ENCODE assay signal across 19 mouse cellular contexts in genomic region chr11:6773364-6773763, GRCm38 (mm10).
DNase-seq lines count a peak whose midpoint lies in the region; ATAC-seq and TF ChIP-seq lines count a peak whose summit lies in the region.
"Had no signal": no experiment of that assay in that cellular context is flagged by ENCODE, and none has a peak within 500 bp of the region (broad histone marks: within the 10 kb centered on the region; RNA-seq: fewer than 3 reads in every experiment).

No protein-coding gene starts in this region.

- no peaks in the 10 kb centered on the region for H3K27me3 ChIP-seq in intestine, embryonic 16.5 days (replicated peaks; ENCODE audit: control insufficient read depth, insufficient read depth, low read length)
- no peaks in the 10 kb centered on the region for H3K27me3 ChIP-seq in liver, embryonic 11.5 days (replicated peaks; ENCODE audit: control insufficient read depth, insufficient read depth, low read length)
- no peaks in the 10 kb centered on the region for H3K27me3 ChIP-seq in lung, postnatal 0 days (replicated peaks; ENCODE audit: insufficient read depth, low read length)
- no peaks in the 10 kb centered on the region for H3K27me3 ChIP-seq in liver, embryonic 12.5 days (replicated peaks)
- H3K27me3 ChIP-seq: embryonic facial prominence, embryonic 15.5 days; forebrain, embryonic 15.5 days; limb, embryonic 15.5 days; lung, embryonic 15.5 days; megakaryocyte, embryonic 14.5 days; neural tube, embryonic 15.5 days had no signal

- no peak overlapping the region for H3K9ac ChIP-seq in intestine, embryonic 16.5 days (ENCODE audit: low read depth, low read length)
- H3K9ac ChIP-seq in liver, embryonic 11.5 days (ENCODE audit: low read depth, low read length) = no peak overlapping the region
- H3K9ac ChIP-seq in lung, postnatal 0 days (replicated peaks; ENCODE audit: low read depth) = no peak overlapping the region
- no peak overlapping the region for H3K9ac ChIP-seq in liver, embryonic 12.5 days
- H3K9ac ChIP-seq: embryonic facial prominence, embryonic 15.5 days; forebrain, embryonic 15.5 days; limb, embryonic 15.5 days; lung, embryonic 15.5 days; neural tube, embryonic 15.5 days had no signal

- WGBS in intestine, embryonic 16.5 days = 14% methylated on average over 1 of the region's 1 CpGs
- 17% methylated on average over 1 of the region's 1 CpGs for WGBS in liver, embryonic 11.5 days
- WGBS in lung, postnatal 0 days = 0% methylated on average over 1 of the region's 1 CpGs
- WGBS in liver, embryonic 12.5 days (ENCODE audit: insufficient replicate concordance) = 11% methylated on average over 1 of the region's 1 CpGs

- no peaks in the 10 kb centered on the region for H3K36me3 ChIP-seq in intestine, embryonic 16.5 days (ENCODE audit: control insufficient read depth, insufficient read depth, low read length)
- no peaks in the 10 kb centered on the region for H3K36me3 ChIP-seq in liver, embryonic 11.5 days (ENCODE audit: control insufficient read depth, insufficient read depth, low read length)
- no peaks in the 10 kb centered on the region for H3K36me3 ChIP-seq in lung, postnatal 0 days (ENCODE audit: insufficient read depth, low read length)
- no peaks in the 10 kb centered on the region for H3K36me3 ChIP-seq in liver, embryonic 12.5 days
- H3K36me3 ChIP-seq: embryonic facial prominence, embryonic 15.5 days; forebrain, embryonic 15.5 days; limb, embryonic 15.5 days; lung, embryonic 15.5 days; neural tube, embryonic 15.5 days had no signal

- TF ChIP-seq EP300 in lung, postnatal 0 days (IDR thresholded peaks at IDR 0.05) = no peak

- H3K4me2 ChIP-seq in intestine, embryonic 16.5 days (ENCODE audit: low read depth, low read length) = no peak overlapping the region
- H3K4me2 ChIP-seq in liver, embryonic 11.5 days = no peak overlapping the region
- no peak overlapping the region for H3K4me2 ChIP-seq in lung, postnatal 0 days (replicated peaks; ENCODE audit: low read depth, low read length)
- H3K4me2 ChIP-seq in liver, embryonic 12.5 days = no peak overlapping the region
- H3K4me2 ChIP-seq: embryonic facial prominence, embryonic 15.5 days; forebrain, embryonic 15.5 days; limb, embryonic 15.5 days; lung, embryonic 15.5 days; neural tube, embryonic 15.5 days had no signal

- no peak overlapping the region for H3K27ac ChIP-seq in intestine, embryonic 16.5 days (ENCODE audit: low read length)
- no peak overlapping the region for H3K27ac ChIP-seq in liver, embryonic 11.5 days (ENCODE audit: low read depth, low read length)
- H3K27ac ChIP-seq in lung, postnatal 0 days (ENCODE audit: low read length) = no peak overlapping the region
- no peak overlapping the region for H3K27ac ChIP-seq in liver, embryonic 12.5 days
- H3K27ac ChIP-seq: embryonic facial prominence, embryonic 15.5 days; forebrain, embryonic 15.5 days; left cerebral cortex, adult 2 months; limb, embryonic 15.5 days; lung, embryonic 15.5 days; neural tube, embryonic 15.5 days had no signal

- H3K4me1 ChIP-seq in intestine, embryonic 16.5 days (ENCODE audit: control insufficient read depth, insufficient read depth, low read length) = 0 out of 2 replicates have a peak, but pooled peaks cover 5% of the 10 kb centered on the region
- H3K4me1 ChIP-seq in liver, embryonic 11.5 days (replicated peaks; ENCODE audit: control insufficient read depth, insufficient read depth, low read length) = no peaks in the 10 kb centered on the region
- no peaks in the 10 kb centered on the region for H3K4me1 ChIP-seq in lung, postnatal 0 days (ENCODE audit: insufficient read depth, low read depth, low read length)
- no peaks in the 10 kb centered on the region for H3K4me1 ChIP-seq in liver, embryonic 12.5 days
- H3K4me1 ChIP-seq: embryonic facial prominence, embryonic 15.5 days; forebrain, embryonic 15.5 days; limb, embryonic 15.5 days; lung, embryonic 15.5 days had no signal

- intact Hi-C loops in heart, postnatal 36 days (cut with DNase I) = no loop called here

- peak; percentile 69 for ATAC-seq in intestine, embryonic 16.5 days
- ATAC-seq in liver, embryonic 11.5 days (replicated peaks; ENCODE audit: low FRiP score) = no peak
- ATAC-seq in lung, postnatal 0 days = no peak
- no peak for ATAC-seq in liver, embryonic 12.5 days
- ATAC-seq: forebrain, embryonic 15.5 days had no signal

- peak; percentile 6 for DNase-seq in heart, adult 11 months
- no peak for DNase-seq in heart, postnatal 36 days
- peak; percentile 5 to 18 for DNase-seq in spleen, postnatal 4 days (ENCODE audit: low spot score in 2 of 2)
- DNase-seq in spleen, adult 12 weeks (ENCODE audit: low spot score) = no peak
- no peak for DNase-seq in liver, embryonic 11.5 days (ENCODE audit: low spot score)
- DNase-seq in lung, postnatal 0 days (ENCODE audit: low spot score) = no peak
- DNase-seq: adrenal gland, postnatal 25 days; cerebellum, postnatal 10 days; heart, postnatal 14 days; thymus, adult 2 months had no signal

- TF ChIP-seq CTCF in lung, postnatal 0 days (IDR thresholded peaks at IDR 0.05) = no peak

- no peaks in the 10 kb centered on the region for H3K9me3 ChIP-seq in intestine, embryonic 16.5 days (ENCODE audit: control insufficient read depth, low read length)
- no peaks in the 10 kb centered on the region for H3K9me3 ChIP-seq in liver, embryonic 11.5 days (ENCODE audit: control insufficient read depth, low read length)
- H3K9me3 ChIP-seq in lung, postnatal 0 days (ENCODE audit: low read length) = no peaks in the 10 kb centered on the region
- H3K9me3 ChIP-seq in liver, embryonic 12.5 days (replicated peaks) = no peaks in the 10 kb centered on the region
- H3K9me3 ChIP-seq: embryonic facial prominence, embryonic 15.5 days; forebrain, embryonic 15.5 days; limb, embryonic 15.5 days; neural tube, embryonic 15.5 days had no signal

- no peak overlapping the region for H3K4me3 ChIP-seq in intestine, embryonic 16.5 days (ENCODE audit: low read length)
- no peak overlapping the region for H3K4me3 ChIP-seq in liver, embryonic 11.5 days (ENCODE audit: low read depth, low read length)
- no peak overlapping the region for H3K4me3 ChIP-seq in lung, postnatal 0 days (ENCODE audit: low read depth, low read length)
- H3K4me3 ChIP-seq in liver, embryonic 12.5 days = no peak overlapping the region
- H3K4me3 ChIP-seq: embryonic facial prominence, embryonic 15.5 days; forebrain, embryonic 15.5 days; left cerebral cortex, adult 2 months; limb, embryonic 15.5 days; lung, embryonic 15.5 days; megakaryocyte, embryonic 14.5 days; neural tube, embryonic 15.5 days had no signal

Comparison
In these comparisons a context has a peak if more than half of its experiments do, and no peak if none do; other contexts are left out.
1. DNase-seq: peak in heart, adult 11 months (single experiment) and spleen, postnatal 4 days (2 of 2); none in heart, postnatal 36 days (0 of 2), spleen, adult 12 weeks (single experiment), liver, embryonic 11.5 days (single experiment) and lung, postnatal 0 days (single experiment).